Mouse (Mus musculus): Measurements from ENCODE around the gene Mfng. TPM values are rescaled to one million over a fixed set of nuclear protein-coding genes. Genes with fewer than 3 reads are reported as not detected.
A peak's percentile ranks its signal among the peaks of the same experiment; 100 is the strongest.

Gene Mfng
- total RNA-seq, 2 experiments from 2014 or later = 3.3 TPM

DNA sequence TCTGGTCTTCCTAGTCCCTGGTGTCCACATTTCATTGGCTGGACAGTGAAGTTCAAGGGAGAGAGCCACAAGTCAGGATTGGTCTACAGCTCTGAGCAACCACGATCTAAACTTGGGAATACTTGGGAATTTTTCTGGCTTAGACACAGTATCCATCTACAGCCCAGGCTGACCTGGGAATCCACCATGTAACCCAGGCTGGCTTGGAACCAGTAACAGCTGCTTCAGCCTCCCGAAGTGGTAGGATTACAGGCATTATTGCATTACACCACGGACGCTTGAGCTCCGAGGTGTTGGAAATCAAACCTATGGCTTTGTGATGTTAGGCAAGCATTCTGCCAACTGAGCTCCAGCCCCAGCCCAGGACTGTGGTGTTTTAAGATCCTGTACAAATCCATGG lies 9.6 kb downstream of the Mfng start:
- intact Hi-C loops (cut with DNase I) = no loop called here
- DNase-seq = no peak

DNA sequence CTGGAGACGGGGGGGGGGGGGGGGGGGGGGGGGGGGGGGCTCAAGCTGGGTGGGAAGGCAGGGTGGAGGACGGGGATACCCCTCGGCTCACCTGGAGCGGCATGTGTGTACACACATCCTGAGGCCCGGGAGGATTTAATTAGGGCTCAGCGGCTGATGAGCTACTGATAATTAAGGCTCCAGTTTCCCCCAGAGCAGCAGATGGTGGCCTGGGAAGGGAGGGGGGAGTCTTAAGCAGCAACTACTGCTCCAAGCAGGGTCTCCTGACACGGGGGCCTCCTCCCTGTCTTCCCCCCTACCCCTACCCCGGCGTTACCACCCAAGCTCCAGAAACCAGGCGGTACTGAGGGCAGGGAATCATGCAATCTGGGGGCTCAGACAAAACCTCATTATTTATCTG lies 10.1 kb downstream of the Mfng start:
- intact Hi-C loops (cut with DNase I) = no loop called here
- no peak for DNase-seq

DNA sequence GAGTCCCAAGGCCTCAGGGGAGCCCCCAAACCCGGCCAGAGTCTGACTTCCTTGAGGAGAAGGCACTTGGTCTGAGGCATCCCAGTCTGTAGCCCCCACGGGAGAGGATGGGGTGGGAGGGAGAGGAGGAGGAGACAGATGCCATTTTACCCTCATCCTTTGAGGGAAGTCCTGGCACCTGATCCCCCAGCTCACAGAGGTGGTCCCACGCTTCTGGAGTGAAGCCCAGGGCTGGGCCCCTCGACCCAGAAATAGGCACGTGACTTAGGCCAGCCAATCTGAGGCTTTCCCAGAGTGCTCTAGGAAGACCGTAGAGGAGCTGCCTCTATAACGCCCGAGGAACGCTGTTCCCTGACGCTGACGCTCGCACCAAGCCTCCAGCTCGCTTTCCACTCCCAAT lies 12.2 kb downstream of the Mfng start:
- intact Hi-C loops (cut with DNase I) = no loop called here

DNA sequence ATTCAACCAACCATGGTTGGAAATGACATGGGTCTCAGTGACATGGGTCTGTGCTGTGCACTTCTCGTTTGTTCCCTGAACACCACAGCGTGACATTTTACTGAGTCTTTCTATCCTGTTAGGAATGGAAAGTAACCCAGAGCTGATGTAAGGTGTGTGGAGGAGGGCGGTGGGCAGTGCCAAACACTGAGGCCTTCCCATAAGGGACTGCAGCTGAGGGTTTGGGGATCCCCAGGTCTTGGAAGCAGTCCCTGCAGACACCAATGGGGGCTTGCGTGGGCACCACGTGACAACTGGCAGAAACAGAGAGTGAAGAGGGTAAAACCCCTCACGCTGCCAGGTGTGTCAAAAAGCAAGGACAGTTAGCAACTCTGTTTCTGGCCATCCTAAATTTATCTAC lies 15.1 kb downstream of the Mfng start:
- DNase-seq = no peak
- intact Hi-C loops (cut with DNase I) = no loop called here

More for the DNA sequence above, 12.2 kb downstream of the Mfng start:
- no peak for DNase-seq

DNA sequence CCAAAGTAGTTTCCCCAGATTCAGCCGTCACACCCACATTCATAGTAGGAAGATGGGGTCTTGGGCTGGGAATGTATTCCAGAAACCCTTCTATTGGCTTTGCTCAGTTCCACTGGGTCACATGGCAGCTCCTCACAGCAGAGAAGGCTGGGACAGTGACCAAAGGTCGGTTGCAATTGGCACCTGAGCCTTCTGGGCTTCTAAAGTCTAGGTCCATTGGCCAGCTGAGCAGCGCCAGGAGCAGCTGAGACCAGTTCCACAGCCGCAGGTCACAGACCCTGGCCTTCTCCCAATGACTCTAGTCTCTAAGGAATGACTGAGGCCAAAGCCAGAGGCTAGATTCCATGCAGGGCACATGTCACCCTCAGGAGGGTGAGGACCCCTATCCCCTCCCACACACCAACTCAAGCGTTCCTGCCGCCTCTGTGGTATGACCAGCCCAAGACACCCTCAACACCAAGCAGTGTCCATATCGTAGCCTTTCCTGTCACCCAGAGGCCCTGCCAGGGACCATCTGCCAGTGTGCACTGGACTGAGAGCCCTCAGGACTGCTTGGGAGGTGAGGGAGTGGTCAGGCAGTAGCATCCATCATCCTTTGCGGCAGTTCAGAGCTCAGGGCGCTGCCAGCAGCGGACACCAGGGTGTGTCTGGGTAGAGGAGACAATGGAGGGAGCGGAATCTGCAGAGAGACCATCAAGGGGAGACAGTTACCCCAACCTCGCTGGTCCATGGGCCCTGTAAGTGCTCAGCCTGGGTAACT lies 17.1 kb downstream of the Mfng start:
- intact Hi-C loops (cut with DNase I) = no loop called here
- DNase-seq = no peak

DNA sequence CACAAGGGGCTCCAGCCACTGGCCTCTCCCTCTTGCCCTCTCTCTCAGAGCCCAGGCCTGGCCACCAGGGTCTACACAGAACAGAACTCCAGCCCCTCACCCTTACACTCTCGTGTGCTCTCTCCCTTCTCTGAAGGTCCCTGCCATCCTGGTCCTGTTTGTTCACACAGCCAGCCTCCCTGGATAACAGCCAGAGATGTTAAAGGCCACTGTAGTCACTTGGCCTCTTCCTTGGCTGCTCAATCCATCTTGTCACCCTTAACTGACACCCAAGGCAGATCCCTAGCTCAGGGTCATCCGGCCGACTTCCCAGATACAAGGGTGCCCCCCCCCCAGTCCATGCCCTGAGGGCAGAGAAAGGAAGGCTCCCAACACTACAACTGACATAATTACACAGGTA lies 18.0 kb downstream of the Mfng start:
- intact Hi-C loops (cut with DNase I) = no loop called here
- DNase-seq = no peak

DNA sequence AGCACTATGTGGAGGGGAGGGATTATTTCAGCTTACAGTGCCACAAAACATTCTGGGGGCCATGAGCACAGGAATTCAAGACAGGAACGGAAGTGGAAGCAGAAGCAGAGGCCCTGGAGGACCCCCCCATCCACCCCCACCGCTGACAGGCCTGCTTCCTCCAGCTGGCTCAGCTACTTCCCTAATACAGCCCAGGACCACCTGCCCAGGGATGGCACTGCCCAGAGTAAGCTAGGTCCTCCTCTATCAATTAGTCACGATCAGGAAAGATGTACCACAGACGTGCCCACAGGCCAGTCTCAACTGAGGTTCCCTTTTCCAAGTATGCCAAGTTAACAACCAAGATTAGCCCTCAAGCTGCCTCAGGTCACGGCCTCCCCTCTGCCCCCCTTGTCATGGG lies 19.1 kb downstream of the Mfng start:
- no peak for DNase-seq
- intact Hi-C loops (cut with DNase I) = no loop called here

DNA sequence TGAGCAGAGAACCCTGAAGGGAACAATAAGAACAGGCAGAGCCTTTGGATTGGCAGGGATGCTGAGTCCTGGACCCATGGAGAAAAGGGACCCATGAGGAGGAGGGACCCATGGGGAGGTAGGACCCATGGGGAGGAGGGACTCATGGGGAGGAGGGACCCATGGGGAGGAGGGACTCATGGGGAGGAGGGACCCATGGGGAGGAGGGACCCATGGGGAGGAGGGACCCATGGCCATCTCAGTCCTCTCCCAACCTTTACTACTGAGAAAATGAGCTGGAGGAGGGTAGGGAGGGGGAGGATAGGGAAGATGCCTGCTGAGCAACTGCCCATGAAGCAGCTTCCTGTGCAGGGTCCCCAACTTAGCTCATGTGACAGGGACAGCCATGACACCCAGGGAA lies 20.3 kb downstream of the Mfng start:
- DNase-seq = no peak
- intact Hi-C loops (cut with DNase I) = no loop called here

DNA sequence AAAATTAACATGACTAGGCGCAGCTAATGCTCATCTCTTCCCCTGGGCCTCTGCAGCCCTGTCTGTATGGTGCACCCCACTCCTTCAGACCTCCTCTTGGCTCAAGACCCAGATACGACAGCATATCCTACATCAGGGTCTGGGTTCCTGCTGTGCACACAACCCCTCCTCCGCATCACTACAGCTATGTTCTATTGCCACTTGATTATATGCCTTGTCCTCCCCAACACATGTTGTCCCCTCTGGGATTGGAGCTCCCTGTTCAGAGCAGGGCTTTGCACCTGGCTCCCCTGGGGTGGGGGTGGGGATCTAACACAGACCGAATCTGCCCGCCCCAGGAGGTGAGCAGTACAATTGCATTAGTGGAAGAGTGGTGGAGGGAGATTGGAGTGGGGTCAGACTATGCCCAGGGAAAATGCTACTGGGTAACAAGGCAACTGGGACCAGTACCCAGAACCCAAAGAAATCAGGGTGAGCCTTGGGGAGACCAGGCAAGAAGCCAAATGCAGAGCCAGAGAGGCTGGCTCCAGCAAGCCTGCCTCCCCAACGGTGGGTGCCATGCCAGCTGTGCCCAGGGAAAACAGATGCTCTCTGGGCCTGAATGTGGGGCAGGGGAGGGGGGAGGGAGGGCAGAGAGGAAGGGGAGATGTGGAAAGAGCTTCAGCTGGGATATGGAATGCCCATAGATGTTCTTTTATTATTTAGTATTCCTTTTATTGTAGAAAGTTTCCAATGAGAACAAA lies 22.5 kb downstream of the Mfng start:
- DNase-seq = no peak
- intact Hi-C loops (cut with DNase I) = no loop called here

GRCm38 (mm10) chr15:78749855-78750254 lies 23.4 kb downstream of the Mfng start:
- DNase-seq = no peak
- intact Hi-C loops (cut with DNase I) = no loop called here

DNA sequence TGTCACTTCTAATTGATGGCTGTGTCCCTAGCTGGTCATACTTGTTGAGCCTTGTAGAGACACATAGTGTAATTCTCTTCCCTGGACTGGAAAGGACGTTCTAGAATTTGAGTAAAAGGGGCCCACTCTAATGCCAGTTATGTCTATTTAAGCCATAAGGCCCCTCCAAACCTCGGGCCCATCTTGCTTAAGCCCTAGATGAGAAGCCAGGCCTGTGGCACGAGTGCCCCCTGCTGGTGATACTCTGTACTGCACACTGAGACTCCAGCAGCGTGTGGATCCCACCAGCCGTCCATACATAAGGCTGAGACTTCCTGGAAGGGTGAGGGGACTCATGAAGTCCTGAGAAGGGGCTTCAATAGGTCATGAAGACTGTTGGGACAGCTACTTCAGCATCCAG lies 29.1 kb downstream of the Mfng start:
- peak; percentile 55 to 76 for DNase-seq

GRCm38 (mm10) chr15:78742831-78743230 lies 30.4 kb downstream of the Mfng start:
- intact Hi-C loops (cut with DNase I) = loop anchor here (5.0 kb wide), 1 partner anchor 121 kb away; no protein-coding TSS in a partner anchor

More for the DNA sequence above, 29.1 kb downstream of the Mfng start:
- intact Hi-C loops (cut with DNase I) = loop anchor here (5.0 kb wide), 1 partner anchor 122 kb away; no protein-coding TSS in a partner anchor

GRCm38 (mm10) chr15:78740662-78741061 lies 32.6 kb downstream of the Mfng start:
- no peak for DNase-seq
- intact Hi-C loops (cut with DNase I) = loop anchor here (5.0 kb wide), 1 partner anchor 118 kb away; no protein-coding TSS in a partner anchor

More at GRCm38 (mm10) chr15:78742831-78743230, 30.4 kb downstream of the Mfng start:
- no peak for DNase-seq

- intact Hi-C loops (cut with DNase I) = no loop called here
- DNase-seq = no peak
These were observed 36.1 kb downstream of the Mfng start for GRCm38 (mm10) chr15:78737146-78737545.

GRCm38 (mm10) chr15:78736681-78737100 lies 36.6 kb downstream of the Mfng start:
- DNase-seq = no peak
- intact Hi-C loops (cut with DNase I) = no loop called here

DNA sequence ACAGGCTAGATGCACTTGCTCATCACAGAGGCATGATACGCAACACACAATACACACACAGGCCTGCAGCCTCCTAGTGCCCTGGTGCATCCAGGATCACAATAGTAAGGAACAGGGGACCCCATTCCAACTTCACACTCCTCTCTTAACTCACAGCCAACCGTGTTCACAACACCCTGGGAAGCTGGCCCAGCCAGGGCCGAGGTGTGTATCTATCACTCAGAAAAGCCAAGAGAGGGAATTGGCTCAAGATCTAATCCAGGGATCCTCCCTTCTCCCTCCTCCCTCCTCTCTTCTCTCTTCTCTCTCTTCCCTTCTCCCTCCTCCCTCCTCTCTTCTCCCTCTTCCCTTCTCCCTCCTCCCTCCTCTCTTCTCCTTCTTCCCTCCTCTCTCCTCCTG lies 37.1 kb downstream of the Mfng start:
- DNase-seq = no peak
- intact Hi-C loops (cut with DNase I) = no loop called here

- intact Hi-C loops (cut with DNase I) = no loop called here
- no peak for DNase-seq
These were observed 37.7 kb downstream of the Mfng start for GRCm38 (mm10) chr15:78735431-78736180.

DNA sequence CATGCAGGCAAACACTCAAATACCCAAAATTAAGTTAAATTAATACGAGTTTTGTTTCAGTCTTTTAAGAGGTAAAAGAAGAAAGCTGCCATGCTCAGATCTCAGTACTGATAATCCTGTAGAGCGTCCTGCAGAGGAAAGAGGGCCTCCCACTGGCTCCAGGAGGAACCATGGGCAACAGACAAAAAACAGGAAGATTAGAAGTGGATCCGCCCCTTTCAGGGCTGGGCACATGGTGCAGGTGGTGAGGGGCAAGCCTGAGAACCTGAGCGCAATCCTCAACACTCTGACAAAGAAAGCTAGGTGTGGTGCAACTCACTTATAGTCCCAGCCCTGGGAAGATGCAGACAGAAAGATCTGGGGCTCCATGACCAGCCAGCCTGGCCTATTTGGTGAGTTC lies 41.4 kb downstream of the Mfng start:
- DNase-seq = no peak
- intact Hi-C loops (cut with DNase I) = no loop called here

DNA sequence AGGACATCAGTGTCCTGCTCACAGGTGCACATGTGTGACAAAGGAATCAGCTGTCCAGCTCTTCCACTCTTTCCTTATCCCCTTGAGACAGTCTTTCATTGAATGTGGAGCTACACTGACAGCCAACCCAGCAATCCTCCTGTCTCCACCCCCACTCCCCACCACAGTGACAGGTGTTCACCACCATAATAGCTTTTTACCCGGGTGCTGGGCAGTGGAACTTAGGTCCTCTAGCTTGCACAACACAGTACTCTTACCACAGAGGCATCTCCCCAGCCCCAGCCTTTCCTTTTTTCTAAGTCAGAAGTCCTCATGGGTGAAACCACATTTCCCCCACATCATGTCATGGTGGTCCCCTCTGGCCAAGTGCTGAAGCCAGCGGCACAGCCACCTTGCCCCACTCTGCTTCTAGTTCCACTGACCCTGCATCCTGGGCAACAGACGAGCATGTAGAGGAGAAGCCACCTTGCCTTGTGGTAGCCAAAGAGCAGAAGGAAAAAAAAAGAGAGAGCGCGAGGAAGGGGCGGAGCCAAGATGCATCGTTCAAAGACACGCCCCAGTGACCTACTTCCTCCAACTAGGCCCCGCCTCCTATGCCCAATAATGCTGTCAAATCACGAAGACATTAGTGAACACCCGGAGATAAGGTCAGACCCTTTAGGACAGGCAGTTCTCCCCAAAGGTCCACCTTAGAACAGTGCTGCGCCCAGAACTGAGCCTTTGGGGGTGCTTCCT lies 42.8 kb downstream of the Mfng start:
- DNase-seq = no peak
- intact Hi-C loops (cut with DNase I) = no loop called here

- DNase-seq = no peak
- intact Hi-C loops (cut with DNase I) = no loop called here
These were observed 46.6 kb downstream of the Mfng start for GRCm38 (mm10) chr15:78726697-78727096.

Measured in gastrocnemius, postnatal 36 days (tissue).